Mouse (Mus musculus) right cerebral cortex, adult 18-20 months (tissue): ENCODE data around the gene Scgb1b29.
"Not testable (repeated sequence)": the region's sequence is repeated elsewhere in the genome, so short reads cannot be mapped to it uniquely, and the experiment has no call there.

Source experiments
- DNase-seq: peaks from one replicate; pipeline ENCODE4 v3.0.0; 2022; ENCODE audit warnings: mixed read lengths

The Scgb1b29 gene

DNA sequence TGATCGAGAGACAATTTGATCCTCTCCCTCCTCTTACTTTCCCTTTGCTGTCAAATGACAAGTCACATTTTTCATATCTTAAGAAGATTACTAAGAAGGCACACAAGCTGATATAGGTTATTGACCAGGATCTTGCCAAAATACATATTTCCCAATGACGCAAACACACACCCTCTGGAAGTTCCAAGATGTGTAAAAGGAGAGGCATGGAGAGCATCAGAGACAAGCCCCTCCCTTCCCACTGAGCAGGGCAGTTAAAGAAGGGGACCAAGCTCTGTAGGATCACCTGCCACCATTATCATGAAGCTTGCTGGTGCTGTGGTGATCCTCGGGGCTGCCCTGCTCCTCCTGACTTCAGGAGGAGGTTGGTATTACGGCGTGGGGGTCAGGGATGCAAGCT, at the start of gene Scgb1b29:
Gene Scgb1b29, plus strand, starts transcription at position 301 of the 400 bp plus-strand sequence.
- DNase-seq, result not testable (repeated sequence)

DNA sequence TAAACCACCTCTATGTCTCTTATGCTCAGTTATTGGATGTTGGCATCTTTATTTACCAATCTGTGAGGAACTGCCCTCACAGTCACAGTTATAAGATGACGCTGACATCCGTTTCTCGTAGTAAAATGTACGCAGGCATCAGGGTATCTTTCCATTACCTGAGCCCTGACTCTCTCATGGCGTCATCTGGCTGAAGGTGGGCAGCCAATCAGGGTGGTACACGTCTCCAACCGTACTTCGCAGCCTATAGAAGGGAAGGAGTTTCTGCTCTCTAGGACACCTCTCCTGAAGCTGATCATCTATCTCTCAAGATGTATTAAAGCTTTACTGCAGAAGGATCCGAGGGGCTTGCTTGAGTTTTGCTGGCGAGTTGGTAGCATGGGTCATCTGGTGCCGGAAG, 12.7 kb upstream of the Scgb1b29 start:
- DNase-seq, result not testable (repeated sequence)
